Mouse (Mus musculus) lung, postnatal 0 days (tissue): ENCODE data around the gene Tctn3.

ENCODE experiments used
- CTCF ChIP-seq: IDR thresholded peaks from 2 replicates; pipeline ENCODE4 v1.5.1; 2016; ENCODE audit warnings: antibody characterized with exemption, mild to moderate bottlenecking
- EP300 ChIP-seq: IDR thresholded peaks from 2 replicates; pipeline ENCODE4 v1.6.1; 2016; ENCODE audit warnings: antibody characterized with exemption, mild to moderate bottlenecking, control low read depth

GRCm38 (mm10) chr19:40656207-40656606 is 44.2 kb upstream of the Tctn3 start:
- TF ChIP-seq CTCF = no peak
- TF ChIP-seq EP300 = no peak
